Mouse (Mus musculus) adrenal gland, postnatal 14 days (tissue): Measurements from ENCODE around the gene Lipa. TPM values are rescaled to one million over a fixed set of nuclear protein-coding genes. Genes with fewer than 3 reads are reported as not detected.

ENCODE experiments used
- DNase-seq: peaks from one replicate; pipeline ENCODE4 v3.0.0; 2021; ENCODE audit warnings: mixed read lengths
- total RNA-seq: library from RNA; stranded (reverse); gene quantifications from 2 replicates; pipeline ENCODE4 v1.2.3, GENCODE M21; 2021

Lipa gene
- total RNA-seq, 1 experiment from 2014 or later = 148 TPM

- no peak for DNase-seq
These were observed 62.8 kb downstream of the Lipa start for GRCm38 (mm10) chr19:34464453-34464852.

DNA sequence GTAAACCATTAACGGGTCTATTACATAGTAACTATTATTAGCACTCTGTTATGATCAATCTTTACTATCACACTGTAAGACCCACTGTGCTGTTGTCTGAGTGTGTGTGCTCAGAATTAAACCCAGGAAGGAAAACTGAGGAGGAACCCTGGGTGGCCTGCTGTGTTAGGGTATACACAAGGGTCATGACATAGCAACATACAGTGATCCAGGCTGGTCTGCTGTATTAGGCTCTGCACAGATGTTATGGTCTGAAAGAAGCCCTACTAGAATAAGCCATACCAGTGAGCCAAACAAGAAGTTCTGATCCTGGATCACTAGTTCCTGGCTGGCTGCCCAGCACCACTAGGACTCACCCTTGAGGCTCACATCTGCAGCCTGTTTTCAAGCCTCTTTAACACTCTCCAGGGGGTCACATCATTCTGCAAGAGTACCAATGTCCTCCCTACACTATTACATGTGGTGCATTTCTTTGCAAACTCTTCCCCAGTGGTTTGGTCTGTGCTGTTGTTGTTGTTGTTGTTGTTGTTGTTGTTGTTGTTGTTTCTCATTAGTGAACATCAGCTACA, 65.7 kb downstream of the Lipa start:
- no peak for DNase-seq

GRCm38 (mm10) chr19:34450784-34451370, 76.4 kb downstream of the Lipa start:
- DNase-seq = no peak

DNA sequence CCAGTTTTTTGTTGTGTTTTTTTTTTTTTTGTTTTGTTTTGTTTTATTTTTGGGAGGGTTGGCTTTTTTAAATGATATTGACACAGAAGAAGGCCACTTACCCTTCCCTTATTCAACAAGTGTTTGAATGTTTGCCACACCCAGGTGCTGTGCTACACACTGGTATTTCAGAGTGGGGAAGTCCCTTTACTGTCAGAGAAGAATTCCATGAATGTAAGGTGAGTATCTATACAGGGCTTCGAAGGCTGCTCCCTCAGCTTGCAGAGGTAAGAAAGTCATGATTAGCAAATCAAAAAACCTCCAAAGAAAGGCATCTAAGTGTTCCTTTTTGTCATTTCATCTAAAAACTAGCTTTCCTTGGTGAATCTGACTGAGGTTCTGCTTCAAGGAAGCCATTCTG, 78.4 kb downstream of the Lipa start:
- no peak for DNase-seq

- DNase-seq = peak; percentile 38
These were observed 81.8 kb downstream of the Lipa start for GRCm38 (mm10) chr19:34445410-34446012.

- DNase-seq = no peak
These were observed 82.5 kb downstream of the Lipa start for GRCm38 (mm10) chr19:34444785-34445184.

Other genes starting within 250 kb of the Lipa start
- 11.3 and 12.2 TPM in 2 replicates for gene Fas, start 236.8 kb downstream of the Lipa start, total RNA-seq
- 1.4 TPM in 1 of 2 replicates, not detected in the other for gene Ch25h, start 52.3 kb downstream of the Lipa start, total RNA-seq
- gene Ifit2, start 23.2 kb upstream of the Lipa start, total RNA-seq = 3.4 and 4.4 TPM in 2 replicates
- 3.6 and 8.2 TPM in 2 replicates for gene Ifit3, start 56.1 kb upstream of the Lipa start, total RNA-seq
- 0.26 and 0.60 TPM in 2 replicates for gene Ifit1bl1, start 74.5 kb upstream of the Lipa start, total RNA-seq
- gene Ifit3b, start 80.5 kb upstream of the Lipa start, total RNA-seq = 1.4 and 1.6 TPM in 2 replicates
- gene Ifit1bl2, start 113.3 kb upstream of the Lipa start, total RNA-seq = 0.11 and 0.15 TPM in 2 replicates
- 2.0 and 3.6 TPM in 2 replicates for gene Ifit1, start 113.4 kb upstream of the Lipa start, total RNA-seq
- 0.79 and 7.7 TPM in 2 replicates for gene Slc16a12, start 219.8 kb upstream of the Lipa start, total RNA-seq